Mouse (Mus musculus): ENCODE results near the gene Mog.
"Not testable (repeated sequence)": the region's sequence is repeated elsewhere in the genome, so short reads cannot be mapped to it uniquely, and the experiment has no call there.

Mog gene

GRCm38 (mm10) chr17:36992336-36993104 lies 30.7 kb downstream of the Mog start:
- DNase-seq: no peak

DNA sequence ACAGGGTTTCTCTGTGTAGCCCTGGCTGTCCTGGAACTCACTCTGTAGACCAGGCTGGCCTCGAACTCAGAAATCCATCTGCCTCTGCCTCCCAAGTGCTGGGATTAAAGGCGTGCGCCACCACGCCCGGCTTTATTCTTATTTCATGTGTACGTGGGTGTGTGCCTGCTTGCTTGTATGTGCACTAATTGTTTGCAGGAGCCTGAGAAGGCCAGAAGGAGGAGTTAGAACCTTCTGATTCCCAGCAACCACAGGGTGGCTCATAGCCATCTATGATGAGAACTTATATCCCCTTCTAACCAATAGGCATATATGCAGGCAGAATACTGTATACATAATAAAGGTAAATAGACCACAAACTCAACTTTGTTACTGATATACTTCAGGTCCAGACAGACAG lies 32.6 kb downstream of the Mog start:
- not testable (repeated sequence) for DNase-seq

DNA sequence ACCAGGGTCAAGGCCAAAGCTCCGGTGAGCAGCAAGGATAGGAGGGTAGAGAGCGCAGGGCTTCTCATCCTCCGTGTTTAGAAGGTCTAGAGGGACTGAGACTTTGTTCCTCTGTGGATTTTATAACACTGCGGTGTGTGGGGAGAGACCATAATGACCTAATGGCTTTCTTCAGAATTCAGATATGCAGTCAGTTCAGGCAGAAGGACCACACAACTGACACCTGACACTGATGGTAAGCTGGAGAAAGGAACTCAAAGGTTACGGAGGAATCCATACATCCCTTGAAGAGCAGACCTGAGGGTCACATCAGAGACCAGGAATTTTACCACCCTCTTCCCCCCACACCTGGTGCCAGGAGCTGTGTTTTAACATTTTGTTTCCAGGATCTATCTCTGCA lies 33.8 kb downstream of the Mog start, which contains the start of gene H2-M5:
Gene H2-M5 (minus strand): TSS at position 101 of the 400 bp plus-strand sequence.
- DNase-seq: no peak

GRCm38 (mm10) chr17:36988475-36988874 lies 34.7 kb downstream of the Mog start:
- no peak for DNase-seq

DNA sequence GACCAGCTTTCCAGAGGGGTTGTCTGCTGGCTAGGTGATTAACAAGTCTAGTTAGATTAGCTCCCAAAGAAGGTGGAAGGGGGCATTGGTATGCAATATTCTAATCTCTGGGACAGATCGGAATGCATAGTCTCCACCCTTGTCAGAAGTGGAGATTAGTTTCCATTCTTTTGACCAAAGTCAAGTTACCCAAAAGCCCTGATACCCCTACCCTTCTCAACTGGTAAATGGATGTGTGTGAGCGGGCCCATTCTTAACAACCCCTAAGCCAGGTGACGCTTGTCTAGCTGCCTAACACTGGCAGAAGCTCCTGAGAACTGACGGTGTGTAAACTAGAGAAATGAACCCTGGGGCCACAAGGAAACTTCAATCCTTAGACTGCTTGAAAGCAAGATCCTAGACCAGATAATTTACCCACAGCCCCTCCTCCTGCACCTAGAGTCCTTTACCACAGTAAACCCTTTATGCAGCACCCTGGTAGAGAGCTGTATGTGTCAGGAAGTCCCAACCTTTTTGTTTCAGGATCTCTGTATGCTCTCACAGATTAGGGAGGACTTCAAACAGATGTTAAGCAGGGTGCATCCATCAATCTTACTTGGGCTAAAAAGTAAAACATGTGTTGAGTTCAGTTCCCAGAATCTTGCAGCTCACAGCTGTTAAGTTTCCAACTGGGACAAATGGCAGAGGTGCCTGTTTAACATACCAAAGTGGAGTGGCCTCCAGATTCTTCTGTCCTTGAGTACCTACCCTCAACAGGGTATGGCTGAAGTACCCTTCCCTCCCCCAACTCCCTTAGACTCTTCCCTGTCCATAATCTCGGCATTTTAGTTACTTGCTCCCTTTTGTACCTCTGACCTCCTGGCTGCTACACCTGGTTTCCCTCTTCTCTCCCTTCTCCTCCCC lies 40.7 kb downstream of the Mog start:
- DNase-seq: no peak

DNA sequence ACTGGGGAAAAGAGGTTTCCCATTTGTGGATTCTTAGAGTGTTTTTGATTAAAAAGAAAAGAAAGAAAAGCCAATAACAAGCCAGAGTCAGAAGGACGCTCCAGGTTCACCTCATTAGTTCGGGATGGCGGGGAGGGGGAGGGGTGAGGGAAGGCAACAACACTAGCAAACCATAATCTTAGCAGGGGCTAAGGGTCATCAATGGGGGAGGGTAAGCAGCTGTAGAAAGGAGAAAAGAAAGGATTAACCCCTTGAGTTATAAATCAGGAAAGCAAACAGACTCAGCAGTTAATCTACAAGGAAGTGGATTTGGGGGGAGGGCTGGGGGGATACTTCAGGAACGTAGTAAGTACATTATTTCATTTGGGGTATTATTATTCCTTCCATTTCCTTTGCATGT lies 41.4 kb downstream of the Mog start:
- no peak for DNase-seq

DNA sequence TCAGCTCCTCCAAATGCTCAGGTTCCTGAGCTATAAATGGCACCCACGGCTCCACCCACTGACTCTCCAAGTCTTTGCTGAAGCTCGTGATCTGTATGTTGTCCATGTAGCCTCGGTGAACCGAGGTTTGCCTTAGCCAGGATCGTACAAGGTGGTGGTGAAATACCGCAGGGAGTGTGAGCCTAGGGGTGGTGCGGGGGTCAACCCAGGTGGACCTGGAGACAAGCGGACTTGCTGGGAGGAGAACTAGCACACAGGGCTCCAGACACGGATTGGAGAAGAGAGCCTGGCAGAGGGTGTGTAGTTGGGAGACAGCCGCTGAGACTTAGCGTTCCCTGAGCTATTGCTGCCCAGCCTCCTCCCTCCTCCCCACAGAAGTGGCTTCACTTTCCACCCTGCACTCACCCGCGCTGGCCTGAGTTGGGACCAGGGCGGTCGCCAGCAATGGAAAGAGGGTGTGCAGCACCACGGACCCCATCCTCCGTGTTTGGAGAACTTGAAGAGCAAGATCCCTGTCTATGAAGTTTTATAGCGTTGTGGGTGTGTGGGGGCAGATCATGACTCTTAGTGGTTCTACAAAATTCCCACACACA lies 41.9 kb downstream of the Mog start, which contains the start of gene 2410137M14Rik:
Gene 2410137M14Rik (minus strand): TSS at position 17 of the 593 bp plus-strand sequence.
- DNase-seq: peak; percentile 44

GRCm38 (mm10) chr17:36973271-36973787 lies 49.9 kb downstream of the Mog start:
- no peak for DNase-seq

DNA sequence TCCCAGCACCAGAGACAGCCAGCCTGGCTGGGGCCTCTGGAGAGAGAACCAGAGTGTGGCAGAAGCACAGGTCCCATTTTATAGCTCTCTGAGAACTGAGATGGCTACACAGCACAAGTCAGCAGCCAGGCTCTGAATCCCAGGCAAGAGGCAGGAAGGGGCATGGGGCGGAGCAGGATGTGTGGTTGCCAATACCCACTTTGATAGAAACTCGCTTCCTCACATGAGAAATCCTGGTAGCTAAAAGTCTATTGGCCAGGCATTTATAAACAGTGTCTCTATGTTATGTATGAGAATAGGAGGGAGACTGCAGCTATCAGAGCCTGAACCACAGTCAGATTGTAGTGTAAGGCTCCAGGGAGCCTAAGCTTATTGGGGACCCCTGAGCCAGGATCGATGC lies 50.4 kb downstream of the Mog start:
- no peak for DNase-seq

- DNase-seq: no peak
Observed at GRCm38 (mm10) chr17:36971172-36971850, 51.9 kb downstream of the Mog start.

DNA sequence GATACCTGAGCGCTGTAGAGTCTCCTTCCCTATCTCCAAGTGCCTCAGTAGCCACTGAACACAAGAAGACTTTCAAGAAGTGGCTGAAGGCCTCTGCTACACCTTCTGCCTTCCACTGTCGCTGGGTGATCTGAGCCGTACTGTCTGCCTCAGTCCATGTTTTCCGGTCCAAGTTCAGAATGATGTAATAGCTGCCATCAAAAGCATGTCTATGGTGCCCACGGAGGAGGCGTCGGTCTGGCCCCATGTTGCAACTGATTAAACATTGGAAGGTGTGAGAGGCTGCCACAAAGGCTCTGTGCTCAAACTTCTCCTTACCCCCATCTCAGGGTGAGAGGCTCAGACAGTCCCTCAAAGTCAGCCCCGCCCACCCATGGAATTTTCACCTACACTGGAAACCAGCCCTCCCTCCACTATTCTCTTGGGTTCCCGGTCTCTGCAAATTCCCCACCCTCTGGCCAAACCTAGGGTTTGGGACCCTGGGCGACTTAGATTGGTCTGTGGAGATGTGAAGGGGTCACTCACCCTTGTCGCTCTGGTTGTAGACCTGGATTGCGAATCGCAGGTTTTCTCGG lies 52.8 kb downstream of the Mog start:
- no peak for DNase-seq

DNA sequence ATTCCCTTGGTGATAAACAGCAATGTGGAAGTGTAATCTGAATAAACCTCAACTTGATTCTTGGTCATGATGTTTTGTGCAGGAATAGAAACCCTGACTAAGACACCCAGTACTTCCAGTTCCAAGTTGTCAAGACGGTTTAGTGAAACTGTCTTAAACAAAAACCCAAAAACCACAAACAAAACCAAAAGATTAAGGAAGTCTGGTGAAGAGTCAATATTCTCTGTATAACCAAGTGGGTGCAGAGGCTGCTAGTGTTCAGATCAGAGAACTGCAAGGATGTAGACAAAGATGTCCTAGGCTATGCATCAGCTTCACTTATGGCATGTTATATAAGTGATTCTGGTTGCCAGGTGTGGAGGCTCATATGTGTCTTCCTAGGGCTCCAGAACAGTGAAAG lies 56.3 kb downstream of the Mog start:
- no peak for DNase-seq

DNA sequence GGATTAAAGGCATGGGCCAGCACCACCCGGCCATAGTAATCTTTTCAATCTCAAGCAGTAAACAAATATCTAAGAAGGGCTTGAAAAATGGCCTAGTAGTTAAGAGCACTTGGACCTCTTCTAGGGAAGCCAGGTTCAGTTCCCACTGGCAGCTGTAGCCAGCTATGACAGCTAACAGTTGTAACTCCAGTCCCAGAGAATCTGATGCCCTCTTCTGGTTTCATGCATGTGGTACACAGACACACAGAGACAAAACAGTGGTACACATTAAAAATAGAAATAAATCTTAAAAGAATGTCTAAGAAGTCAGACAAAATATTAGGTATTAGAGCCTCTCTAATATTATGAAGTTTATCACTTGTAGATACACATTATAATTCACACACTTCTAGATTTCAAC lies 62.1 kb downstream of the Mog start:
- no peak for DNase-seq

Measured in right cerebral cortex, postnatal 25 days (tissue).